Mouse (Mus musculus) kidney, postnatal 14 days (tissue): Measurements from ENCODE around the gene Eci1.
"Not testable (repeated sequence)": the region's sequence is repeated elsewhere in the genome, so short reads cannot be mapped to it uniquely, and the experiment has no call there.

Source experiments
- DNase-seq: peaks from one replicate; pipeline ENCODE4 v3.0.0; 2022; ENCODE audit warnings: mixed read lengths

Eci1 gene

DNA sequence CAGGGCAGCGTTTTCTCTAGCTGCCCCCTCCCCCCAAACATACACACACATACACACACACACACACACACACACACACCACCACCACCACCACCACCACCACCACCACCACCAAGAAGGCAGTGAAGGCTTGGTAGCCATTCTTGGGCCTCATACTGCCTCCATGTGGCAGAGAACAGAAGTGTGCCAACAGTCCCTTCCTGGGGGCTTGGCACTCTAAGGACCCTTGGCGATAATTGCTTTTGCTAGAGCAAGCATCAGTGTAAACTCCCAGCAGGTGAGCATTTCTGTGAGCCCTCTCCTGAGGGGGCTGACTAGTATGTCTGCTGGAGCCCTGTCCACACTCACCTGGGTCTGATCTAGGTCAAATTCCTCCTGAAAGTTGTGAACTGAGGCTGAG is 14.7 kb downstream of the Eci1 start:
- no peak for DNase-seq

DNA sequence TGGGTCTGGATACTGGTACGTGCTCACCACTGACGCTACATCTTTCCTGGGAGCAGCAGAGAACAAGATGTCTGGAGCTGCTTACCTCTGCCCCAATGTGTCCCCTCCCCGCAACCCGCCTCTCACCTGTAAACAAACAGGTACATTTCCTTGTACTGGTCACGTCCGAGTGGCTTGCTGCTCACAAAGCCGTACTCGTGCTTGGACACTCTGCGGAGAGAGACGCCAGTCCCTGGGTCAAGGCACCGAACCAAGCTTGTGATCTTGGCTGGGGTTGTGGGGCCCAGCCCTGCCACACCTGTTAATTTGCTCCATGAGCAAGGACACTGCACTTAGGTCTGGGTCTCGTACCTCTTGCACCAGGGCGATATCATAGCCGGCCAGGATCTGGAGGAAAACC is 15.7 kb downstream of the Eci1 start:
- no peak for DNase-seq

DNA sequence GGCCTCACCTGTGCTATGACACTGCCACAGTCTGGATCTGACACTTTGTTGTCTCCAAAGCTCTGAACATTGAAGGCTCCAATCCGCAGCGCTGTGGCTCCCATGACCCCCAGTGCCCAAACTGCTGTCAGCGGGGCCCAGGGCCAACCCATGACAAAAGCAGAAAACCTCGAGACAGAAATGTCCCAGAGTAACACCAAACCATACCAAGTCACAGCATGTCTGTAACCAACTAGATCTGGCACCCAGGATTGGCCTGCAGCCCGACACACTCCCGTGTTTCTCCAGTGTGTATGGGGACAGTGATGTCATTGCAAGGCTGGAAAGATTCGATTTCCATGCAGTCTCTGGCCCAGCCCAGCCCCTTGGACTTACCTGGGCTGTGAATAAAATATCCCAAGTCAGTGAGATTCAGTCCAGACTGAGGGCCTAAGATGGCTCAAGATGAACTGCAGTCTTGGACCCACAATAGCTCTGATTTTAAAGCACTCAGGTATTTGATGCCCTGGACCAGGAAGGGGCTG is 16.3 kb downstream of the Eci1 start, which contains the start of gene Dnase1l2:
Dnase1l2 (minus strand) TSS at position 474 of the 524 bp plus-strand sequence.
- no peak for DNase-seq

DNA sequence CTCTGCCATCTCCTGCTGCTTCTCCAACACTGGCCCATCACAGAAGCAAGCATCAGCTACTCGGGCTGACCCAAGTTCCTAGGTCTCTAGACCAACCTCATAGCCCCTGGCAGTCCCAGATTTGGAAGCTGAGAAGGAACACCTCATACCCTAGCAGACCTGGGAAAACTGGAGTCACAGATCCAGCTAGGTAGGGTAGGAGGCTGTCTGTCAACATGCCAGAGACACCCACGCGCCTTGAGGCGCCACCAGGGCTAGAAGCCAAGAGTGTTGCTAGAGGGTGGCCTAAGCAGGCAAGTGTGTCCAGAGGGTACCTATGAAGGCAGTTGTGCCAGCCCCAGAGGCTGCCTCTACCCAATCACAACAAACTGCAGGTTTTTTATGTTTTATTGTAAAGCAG is 17.0 kb downstream of the Eci1 start:
- DNase-seq, result peak; percentile 47

DNA sequence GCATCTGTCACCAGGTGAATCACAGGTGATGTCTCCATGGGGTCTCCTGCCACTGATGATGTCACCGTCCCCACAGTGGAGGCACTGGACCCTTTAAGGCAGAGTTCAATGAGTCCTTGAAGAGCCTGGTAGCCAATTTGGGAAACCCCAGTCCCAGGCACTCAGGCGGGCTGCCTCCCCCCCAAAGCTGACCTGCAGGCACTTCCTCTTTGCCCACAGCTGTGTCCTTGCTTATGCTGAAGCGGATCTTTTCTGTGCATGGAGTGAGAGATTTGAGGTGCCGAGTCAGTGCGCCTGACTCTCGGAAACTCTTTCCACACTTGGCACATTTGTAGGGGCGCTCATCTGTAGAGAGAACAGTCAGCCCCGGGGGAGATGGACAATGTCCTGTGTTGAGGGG is 20.1 kb downstream of the Eci1 start:
- no peak for DNase-seq

DNA sequence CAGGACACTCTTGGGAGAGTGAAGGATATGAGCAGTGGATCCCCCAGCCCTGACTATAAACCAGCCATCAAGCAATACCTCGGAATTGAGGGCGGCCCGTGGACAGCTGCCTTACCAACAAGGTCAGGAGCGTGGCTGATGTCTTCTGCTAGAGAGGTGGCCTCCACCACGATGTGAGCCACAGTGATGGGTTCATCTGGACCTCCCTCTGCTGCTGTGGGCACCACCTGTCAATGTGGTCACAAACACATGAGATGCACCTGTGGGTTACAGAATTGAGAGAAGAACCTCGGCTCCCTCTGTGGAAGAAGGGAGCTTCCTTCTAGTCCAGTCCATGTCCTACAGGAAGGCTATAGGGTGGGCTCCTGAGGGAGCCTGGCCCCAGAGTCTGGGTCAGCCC is 23.1 kb downstream of the Eci1 start:
- DNase-seq, result no peak

DNA sequence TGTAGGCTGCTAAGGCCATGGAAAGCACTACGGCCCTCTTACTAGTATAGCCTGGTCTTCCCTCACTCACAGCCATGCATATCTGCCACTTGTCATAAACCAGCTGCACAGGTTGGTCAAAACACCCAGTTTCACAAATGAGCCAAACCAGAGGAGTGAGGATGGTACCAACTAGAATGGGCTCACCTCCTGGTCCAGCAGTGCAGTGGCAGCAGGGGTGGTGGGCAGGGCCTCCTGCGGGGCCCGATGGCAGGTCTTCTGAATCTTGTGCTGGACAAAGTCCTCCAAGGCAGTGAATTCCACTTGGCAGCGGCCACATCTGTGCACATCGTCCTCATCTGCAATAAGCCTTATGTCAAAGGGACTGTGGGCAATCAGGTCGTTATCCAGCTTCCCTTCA is 24.8 kb downstream of the Eci1 start:
- no peak for DNase-seq

DNA sequence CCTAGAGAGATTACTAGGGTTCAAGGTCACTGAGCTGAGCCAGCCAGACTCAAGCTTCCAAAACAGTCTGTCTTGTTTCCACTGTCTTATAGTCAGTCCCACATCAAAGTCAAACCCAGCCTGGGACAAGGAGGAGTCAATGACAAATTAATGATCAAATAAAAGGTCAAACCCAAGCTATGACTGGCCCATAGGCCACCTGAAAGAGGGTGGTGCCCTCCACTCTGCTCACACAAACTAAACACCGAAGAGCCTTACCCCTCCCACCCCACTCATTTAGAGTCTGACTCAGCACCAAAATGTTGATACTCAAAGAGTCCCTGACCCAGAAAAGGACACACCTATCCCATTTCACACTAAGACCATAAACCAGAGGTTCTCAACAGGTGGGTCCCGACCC is 26.9 kb downstream of the Eci1 start:
- DNase-seq, result no peak

DNA sequence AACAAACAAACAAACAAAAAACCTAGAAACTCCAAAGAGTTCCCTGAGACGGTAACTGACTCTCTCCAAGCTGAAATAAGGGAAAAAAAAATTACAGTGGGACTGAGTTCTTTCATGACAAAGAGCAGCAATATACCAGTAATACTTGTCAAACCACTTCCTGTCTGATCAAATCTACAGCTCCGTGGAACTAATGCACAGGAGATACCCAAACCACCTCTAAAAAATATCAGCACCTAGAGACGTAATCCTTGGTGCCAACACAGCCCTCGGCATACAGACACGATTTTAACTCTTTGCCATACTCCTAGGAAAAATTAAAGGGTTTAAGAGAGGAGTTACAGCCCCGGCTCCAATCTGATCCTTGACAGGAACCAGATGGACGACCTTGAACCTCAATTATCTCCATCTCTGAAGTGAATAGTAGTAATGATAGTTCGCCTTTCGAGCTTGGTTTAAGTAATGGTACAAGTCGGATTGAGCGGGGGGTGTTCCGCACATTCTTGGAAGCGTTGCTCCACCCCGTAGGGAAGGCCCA is 27.8 kb downstream of the Eci1 start:
- DNase-seq, result no peak

DNA sequence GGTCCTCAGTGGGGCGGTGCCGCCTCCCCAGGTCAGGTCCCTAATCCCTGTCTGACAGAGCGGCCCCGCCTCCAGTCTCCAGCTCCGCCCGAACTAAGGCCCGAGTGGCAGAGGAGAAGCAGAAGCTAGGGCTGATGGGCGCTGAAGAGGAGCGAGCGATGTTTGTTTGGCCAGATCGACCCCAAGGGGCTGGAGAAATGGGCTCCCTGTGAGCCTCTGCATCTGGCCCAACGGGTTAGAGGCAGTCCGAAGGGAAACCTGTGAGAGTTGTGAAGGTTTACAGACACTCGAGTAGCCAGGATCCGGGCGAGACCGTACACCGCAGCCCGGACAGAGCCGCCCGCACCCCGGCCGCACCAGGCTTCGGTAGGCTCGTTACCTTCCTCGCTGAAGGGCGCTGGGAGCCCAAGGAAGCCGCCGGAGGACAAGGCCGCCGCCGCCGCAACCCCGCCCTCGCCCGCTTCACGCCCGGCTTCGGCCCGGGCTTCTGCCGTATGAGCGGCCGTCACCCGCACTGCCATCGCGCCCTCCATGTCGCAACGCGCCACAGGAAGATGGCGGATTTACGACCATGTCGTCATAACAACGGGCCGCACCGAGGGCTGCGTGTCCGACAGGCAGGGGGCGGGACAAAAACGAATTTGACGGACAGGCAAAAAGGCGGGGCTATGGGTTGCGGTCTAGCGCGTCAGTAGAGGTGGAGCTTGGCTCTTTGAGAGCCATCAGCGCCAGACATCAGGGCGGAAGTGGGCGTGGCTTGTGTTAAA is 28.5 kb downstream of the Eci1 start:
- peak; percentile 100 for DNase-seq

DNA sequence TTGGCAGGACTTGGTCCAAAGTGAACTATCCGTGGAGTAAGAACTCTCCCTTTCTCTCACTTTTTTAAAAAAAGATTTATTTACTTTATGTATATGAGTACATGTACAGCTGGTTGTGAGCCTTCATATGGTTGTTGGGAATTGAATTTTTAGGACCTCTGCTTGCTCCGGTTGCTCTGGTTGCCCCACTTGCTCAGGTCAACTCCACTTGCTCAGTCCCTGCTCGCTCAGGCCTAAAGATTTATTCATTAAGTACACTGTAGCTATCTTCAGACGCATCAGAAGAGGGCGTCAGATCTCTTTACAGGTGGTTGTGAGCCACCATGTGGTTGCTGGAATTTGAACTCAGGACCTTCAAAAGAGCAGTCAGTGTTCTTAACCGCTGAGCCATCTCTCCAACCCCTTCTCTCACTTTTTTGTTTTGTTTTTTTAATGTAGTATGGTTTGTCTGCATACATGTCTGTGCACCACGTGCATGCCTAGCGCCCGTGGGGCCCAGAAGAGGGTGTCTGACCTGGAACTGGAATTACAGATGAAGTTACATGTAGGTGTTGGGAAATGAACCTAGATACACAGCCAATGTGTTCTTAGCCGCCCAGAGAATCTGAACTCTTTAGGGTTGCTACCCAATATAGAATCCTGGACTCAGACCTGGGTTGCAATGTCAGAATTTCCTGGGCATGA is 29.2 kb downstream of the Eci1 start:
- DNase-seq, result not testable (repeated sequence)

DNA sequence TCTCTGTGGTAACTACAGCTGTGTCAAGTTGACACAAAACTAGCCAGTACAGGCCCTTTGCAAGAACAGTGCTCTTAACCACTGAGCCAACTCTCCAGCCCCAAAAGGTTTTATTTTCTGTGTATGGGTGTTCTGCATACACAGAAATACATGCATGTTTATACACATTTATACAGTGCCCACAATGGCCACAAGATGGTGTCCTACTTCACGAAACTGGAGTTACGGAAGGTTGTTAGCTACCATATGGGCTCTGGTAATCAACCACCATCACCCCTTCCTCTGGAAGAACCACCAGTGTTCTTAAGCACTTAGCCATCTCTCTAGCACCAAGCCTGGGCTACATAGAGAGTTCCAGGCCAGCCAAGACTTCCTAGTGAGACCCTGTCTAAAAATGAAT is 35.1 kb downstream of the Eci1 start:
- no peak for DNase-seq

DNA sequence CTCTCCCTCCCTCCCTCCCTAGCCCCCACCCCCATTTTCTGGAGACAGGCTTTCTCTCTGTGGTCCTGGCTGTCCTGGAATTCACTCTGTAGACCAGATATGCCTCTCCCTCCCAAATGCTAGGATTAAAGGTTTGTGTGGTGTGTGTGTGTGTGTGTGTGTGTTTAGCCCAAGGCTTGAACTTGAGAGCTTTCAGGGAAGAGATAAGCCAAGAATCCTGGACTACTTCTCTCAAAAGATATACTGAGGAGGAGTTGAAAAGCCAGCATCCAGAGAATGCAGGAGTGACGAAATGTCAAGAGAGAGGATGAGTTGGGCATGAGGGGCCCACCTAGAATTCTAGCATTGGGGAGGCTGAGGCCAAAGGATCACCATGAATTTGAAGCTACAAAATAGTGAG is 36.5 kb downstream of the Eci1 start:
- no peak for DNase-seq

DNA sequence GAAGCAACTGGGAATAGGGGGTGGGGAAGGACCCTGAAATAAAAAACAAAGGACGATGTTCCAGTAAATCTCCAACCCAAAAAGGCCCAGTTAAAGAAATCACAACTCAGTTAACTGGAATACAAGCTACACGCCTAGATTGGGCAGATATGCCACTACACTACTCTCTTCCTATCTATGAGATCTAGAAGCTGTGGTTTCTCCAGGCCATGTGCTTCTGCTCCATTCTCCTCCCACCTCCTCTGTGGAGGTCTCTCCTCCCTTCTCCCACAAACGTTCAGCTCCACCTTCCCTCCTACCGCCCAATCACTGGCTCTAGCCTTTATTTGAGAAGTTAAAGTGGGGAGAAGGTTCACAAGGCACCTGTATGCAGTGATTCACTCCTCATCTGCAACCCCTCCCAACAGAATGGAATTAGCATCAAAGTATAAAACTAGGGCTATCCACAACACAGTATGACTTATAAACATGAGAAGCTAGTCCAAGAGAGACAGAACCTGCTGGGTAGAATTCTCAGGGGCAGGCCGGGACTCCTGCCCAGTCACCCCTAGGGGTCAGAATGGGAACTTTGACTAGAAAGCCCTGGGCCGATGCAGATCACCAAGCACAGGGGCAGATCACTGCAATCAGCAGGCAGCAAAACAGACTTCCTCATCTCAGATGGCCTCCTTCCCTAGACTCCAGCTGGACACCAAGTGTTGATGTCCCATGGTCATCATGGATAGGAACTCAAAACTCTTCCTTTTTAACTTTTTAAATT is 37.1 kb downstream of the Eci1 start:
- no peak for DNase-seq

DNA sequence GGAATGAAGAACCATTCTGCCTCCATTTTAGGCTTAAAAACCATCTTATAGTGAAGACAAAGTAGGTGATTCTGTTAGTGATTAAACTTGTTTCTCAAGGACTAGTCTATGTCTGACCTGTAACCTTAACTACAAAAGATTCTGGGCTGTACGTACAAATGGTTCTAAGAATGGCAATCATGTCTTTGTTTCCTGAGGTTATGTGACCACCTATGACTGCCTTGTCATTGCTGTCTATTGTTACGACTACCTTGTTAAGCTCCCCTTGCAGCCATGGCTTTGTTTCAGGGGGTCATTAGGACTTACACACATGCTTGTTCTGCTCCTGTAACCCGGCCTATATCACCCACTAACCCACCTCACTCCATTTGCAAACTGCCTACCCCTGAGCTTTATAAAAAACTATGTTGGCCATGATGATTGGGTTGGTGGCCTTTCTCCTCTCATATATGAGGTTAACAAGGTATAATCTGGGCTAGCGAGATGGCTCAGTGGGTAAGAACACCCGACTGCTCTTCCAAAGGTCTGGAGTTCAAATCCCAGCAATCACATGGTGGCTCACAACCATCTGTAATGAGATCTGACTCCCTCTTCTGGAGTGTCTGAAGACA is 42.3 kb downstream of the Eci1 start:
- no peak for DNase-seq

DNA sequence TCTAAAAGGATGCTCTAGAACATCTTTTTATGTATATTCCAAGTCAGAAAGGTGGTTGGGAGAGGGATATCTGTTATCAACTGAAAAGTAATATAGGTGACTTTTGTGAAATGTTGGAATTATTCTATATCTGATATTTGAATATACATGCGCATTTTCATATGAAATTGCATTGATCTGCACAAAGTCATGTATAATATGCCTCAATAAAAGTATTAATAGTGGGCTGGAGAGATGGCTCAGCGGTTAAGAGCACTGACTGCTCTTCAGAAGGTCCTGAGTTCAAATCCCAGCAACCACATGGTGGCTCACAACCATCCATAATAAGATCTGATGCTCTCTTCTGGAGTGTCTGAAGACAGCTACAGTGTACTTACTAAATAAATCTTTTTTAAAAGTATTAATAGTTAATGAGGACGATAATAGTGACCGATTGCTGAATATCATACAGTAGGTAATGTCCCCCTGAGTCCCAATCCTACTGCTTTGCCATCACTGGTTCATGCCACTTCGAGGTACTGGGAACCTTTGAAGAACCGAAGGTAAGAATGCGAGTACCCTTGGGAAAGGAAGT is 43.0 kb downstream of the Eci1 start:
- DNase-seq, result no peak

DNA sequence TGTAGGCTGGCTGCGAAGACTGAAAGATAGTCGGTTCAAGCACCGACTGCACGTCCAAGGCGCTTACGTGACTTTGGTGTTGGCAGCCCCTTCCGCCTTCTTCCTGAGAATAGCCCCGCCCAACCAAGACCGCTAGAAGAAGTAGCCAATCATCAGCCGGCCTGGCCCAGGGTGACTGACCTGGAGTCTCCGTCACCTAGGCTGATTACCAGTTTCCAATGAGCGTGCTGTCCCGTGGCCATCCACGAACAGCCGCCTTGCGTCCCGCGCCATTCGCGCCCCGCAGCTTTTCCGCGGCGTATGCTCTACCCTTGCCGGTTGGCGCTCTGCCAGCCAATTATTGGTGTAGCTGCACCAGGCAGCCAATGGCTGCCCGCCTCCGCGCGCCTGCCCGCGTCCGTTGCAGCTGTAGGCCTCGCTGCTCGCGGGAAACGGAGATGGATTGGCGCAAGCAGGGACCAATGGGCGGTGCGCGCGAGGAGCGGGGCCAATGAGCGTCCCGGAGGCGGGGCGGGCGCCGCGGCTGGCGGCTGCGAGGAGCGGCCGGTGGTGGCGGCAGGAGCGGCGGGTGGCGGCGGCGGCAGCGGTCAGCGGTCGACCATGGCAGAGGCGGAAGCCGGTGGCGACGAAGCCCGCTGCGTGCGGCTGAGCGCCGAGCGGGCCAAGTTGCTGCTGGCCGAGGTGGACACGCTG is 43.6 kb downstream of the Eci1 start, which contains the start of the genes E4f1 and Pgp:
E4f1 (minus strand) TSS at position 404 of the 693 bp plus-strand sequence.
Pgp (plus strand) TSS at position 483 of the 693 bp plus-strand sequence.
- peak; percentile 99 for DNase-seq

DNA sequence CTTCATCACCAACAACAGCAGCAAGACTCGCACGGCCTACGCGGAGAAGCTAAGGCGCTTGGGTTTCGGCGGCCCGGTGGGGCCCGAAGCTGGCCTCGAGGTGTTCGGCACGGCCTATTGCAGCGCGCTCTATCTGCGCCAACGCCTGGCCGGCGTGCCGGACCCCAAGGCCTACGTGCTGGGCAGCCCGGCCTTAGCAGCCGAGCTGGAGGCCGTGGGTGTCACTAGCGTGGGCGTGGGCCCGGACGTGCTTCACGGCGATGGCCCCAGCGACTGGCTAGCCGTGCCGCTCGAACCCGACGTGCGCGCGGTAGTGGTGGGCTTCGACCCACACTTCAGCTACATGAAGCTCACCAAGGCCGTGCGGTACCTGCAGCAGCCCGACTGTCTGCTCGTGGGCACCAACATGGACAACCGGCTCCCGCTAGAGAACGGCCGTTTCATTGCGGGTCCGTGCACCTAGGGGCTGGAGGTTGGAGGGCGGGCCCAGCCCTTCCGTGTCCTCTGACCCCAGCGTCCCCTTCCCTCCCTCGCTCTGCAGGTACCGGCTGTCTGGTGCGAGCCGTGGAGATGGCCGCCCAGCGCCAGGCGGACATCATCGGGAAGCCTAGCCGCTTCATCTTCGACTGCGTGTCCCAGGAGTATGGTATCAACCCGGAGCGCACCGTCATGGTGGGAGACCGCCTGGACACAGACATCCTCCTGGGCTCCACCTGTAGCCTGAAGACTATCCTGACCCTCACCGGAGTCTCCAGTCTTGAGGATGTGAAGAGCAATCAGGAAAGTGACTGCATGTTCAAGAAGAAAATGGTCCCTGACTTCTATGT is 44.5 kb downstream of the Eci1 start:
- DNase-seq, result peak; percentile 54

DNA sequence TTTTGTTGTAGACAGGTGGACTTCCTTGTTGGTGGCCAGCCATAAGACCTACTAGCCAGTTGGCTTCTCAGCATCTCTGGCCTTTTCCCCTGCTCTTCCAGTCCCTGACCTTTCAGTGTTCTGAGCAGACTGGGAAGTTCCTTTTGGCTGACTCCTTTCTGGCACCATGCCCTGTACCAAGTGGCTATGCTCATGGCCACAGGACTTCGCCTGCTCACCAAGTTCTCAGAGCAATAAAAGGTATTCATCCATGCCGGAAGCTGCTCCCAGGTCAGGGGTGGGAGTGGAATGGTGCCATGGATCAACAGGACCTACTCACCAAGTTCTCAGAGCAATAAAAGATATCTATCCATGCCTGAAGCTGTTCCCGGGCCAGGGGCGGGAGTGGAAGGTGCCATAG is 46.1 kb downstream of the Eci1 start:
- DNase-seq, result peak; percentile 90

DNA sequence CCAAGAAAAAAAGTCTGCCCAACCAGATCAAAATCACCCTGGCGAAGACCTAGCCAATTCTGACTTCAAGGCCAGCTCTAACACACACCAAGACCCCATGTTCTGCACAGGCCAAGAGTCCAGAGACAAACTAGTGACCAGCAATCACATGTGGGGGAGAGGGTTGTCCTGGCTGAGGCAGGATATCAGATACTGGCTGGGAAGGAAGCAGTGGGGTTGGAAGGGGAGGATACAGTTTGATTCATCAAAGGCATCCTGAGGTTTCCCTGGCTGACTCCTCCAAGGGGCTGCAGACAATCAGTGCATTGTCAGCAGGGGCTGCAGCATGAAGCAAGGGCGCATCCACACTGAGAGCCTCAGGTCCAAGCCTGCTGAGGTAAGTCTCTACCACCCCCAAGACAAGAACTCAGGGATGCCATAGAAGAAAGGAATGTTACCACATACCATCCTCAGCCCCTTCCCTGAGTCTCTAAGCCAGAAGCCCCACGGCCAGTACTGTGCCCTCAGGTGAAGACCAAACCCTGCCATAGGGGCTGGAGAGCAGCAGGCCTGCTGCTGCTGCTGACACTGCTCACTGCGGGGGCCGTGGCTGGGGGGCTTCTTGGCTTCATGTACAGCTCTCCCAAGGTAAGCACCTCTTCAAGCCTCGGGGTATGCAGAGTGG is 47.3 kb downstream of the Eci1 start, which contains the start of gene Bricd5:
Bricd5 (plus strand) TSS at position 273 of the 664 bp plus-strand sequence.
- no peak for DNase-seq
